Mouse (Mus musculus): ENCODE results near the gene Trim10.

Trim10 gene

GRCm38 (mm10) chr17:36920239-36920638 lies 50.9 kb downstream of the Trim10 start:
- no peak for DNase-seq

GRCm38 (mm10) chr17:36922715-36923114 lies 53.3 kb downstream of the Trim10 start:
- no peak for DNase-seq

- DNase-seq = no peak
Observed at GRCm38 (mm10) chr17:36923491-36923890, 54.1 kb downstream of the Trim10 start.
